Mouse (Mus musculus) gastrocnemius, adult 2 months (tissue): Measurements from ENCODE around the gene Sars2. TPM values are rescaled to one million over a fixed set of nuclear protein-coding genes. Genes with fewer than 3 reads are reported as not detected.
A peak's percentile ranks its signal among the peaks of the same experiment; 100 is the strongest.

ENCODE experiments used
- DNase-seq: peaks from one replicate; pipeline ENCODE4 v3.0.0; 2022
- H3K27ac ChIP-seq: fragments of 200-600 bp; 2 replicates; pipeline ENCODE4 v1.8.1; 2022; ENCODE audit warnings: mild to moderate bottlenecking
- H3K4me3 ChIP-seq: fragments of 200-600 bp; 2 replicates; pipeline ENCODE4 v1.8.1; 2022; ENCODE audit warnings: mild to moderate bottlenecking, moderate library complexity
- CTCF ChIP-seq: fragments of 200-600 bp; IDR thresholded peaks from 2 replicates; pipeline ENCODE4 v1.8.1; 2022; ENCODE audit warnings: antibody characterized with exemption, mild to moderate bottlenecking, moderate library complexity
- intact Hi-C: fragments of 180-260 bp; cut with DNase I; formaldehyde crosslinking; loops from one replicate; pipeline ENCODE4 v1.15.1; 2025
- total RNA-seq, 2 experiments: library from RNA; stranded (reverse); gene quantifications; 2 replicates each; pipeline ENCODE4 v1.2.3; 2021

Gene Sars2
- total RNA-seq, 2 experiments from 2014 or later: 11.7 to 14.7 TPM

DNA sequence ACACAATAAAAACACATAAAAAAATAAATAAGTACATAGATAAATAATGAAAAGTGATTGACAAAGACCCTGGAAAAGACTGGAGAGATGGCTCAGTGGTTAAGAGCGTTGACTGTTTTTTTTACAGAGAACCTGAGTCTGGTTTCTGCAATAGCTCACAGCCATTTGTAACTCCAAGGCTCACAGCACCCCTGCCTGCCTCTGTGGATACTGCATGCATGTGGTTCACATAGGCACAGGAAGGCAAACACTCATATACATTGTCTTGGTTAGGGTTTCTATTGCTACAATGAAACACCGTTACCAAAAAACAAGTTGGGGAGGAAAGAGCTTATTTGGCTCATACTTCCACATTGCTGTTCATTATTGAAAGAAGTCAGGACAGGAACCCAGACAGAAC, 26.2 kb upstream of the Sars2 start:
- H3K4me3 ChIP-seq: no peak overlapping the region
- no peak for DNase-seq
- intact Hi-C loops: no loop called here
- 0 out of 2 replicates have a peak overlapping the region, but pooled peaks have one; percentile 91 for H3K27ac ChIP-seq
- TF ChIP-seq CTCF: no peak

DNA sequence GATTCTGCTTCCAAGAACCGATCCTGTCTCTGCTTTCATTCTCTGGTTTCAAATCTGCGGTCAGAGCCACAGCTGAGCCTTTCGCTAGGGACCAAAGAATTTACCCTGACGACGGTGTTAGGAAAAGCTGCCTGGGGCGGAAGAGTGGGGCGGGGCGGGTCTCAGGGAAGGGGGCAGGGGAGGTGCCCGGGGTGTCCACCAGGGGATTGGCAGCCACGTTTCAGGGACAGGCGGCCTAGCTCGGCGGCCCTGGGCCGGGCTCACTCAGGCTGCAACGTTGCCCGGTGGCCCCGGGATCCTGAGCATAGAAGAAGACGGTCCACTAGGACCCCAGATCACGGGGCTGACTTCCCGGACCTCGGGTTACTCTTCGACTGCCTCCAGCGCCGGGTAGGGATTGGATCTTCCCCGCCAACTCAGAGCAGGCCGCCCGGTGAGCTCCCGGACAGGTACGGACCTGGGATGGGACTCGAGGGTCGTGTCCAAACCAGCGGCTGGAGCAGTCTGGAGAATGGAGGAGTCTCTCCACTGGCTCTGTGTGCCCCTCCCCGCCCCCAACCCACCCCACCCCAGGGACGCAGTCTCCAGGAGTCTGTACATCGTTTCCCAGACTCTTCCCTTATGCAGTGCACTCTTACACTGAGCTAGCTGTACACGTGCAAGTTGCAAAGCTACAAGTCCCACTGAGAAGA, 25.1 kb upstream of the Sars2 start, which contains the start of gene Fbxo17:
Fbxo17 (plus strand) TSS at position 215 of the 692 bp plus-strand sequence.
- TF ChIP-seq CTCF: peak; percentile 56
- peak; percentile 87 for DNase-seq
- peak within 1 kb of the TSS; percentile 87 for H3K4me3 ChIP-seq
- intact Hi-C loops: no loop called here
- peak within 1 kb of the TSS; percentile 91 for H3K27ac ChIP-seq

DNA sequence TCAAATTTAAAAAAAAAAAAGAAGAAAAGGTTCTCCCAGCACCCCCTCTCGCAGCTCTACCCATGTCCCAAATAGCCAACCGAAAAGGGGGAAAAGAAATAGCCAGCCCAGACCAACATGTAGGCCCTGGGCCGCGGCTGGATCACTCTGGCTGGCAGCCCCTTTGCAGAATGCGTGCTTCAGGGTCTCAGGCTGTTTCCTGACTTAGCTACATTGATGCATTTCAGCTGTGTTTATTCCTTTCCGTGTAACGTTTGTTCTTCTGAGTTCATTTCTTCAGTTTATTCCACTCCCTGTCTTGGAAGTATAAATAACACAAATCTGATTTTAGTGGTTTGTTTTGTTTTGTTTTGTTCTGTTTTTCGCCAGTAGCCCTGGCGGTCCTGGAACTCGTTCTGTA, 24.1 kb upstream of the Sars2 start:
- DNase-seq: no peak
- TF ChIP-seq CTCF: no peak
- intact Hi-C loops: no loop called here
- peak overlapping the region; percentile 87 for H3K4me3 ChIP-seq
- H3K27ac ChIP-seq: peak overlapping the region; percentile 91; the same call in 1 of the 2 replicates

DNA sequence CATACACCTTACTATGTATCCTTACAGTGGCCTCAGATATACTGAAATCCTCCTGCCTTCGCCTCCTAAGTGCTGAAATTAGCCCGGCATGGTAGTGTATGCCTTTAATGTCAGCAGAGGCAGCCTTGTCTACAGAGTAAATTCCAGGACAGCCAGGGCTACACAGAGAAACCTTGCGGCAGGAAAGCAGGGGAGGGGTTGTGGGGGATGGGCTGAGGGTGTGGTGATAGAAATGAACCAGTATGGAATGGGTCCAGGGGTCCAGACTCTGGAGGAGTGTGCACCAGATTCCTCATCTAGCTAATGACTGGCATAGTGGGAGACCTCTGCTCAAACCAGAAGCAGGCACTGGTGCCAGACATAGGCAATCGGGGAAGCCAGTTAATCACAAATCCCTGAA, 22.6 kb upstream of the Sars2 start:
- Histone ChIP-seq H3K4me3 (no peak overlapping the region), H3K27ac (no peak overlapping the region)
- DNase-seq: no peak
- TF ChIP-seq CTCF: no peak
- intact Hi-C loops: no loop called here

DNA sequence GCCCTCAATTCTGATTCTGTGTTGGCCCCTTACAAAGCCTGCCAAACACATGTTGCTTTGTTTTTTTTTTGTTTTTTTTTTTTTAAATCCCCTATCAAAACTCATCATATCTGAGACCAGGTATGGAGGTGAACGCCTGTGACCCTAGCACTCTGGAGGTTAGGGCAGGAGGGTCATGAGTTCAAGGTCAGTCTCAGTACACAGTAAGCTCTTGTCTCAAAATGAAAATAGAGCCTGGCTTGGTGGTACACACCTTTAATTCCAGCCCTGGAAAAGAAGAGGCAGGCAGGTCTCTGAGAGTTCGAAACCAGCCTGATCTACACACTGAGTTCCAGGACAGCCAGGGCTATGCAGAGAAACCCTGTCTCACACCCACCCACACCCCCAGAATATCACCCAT, 22.1 kb upstream of the Sars2 start:
- DNase-seq: no peak
- intact Hi-C loops: loop anchor here (10.0 kb wide), 1 partner anchor 115 kb away; no protein-coding TSS in a partner anchor
- Histone ChIP-seq H3K4me3 (no peak overlapping the region), H3K27ac (no peak overlapping the region)
- no peak for TF ChIP-seq CTCF

DNA sequence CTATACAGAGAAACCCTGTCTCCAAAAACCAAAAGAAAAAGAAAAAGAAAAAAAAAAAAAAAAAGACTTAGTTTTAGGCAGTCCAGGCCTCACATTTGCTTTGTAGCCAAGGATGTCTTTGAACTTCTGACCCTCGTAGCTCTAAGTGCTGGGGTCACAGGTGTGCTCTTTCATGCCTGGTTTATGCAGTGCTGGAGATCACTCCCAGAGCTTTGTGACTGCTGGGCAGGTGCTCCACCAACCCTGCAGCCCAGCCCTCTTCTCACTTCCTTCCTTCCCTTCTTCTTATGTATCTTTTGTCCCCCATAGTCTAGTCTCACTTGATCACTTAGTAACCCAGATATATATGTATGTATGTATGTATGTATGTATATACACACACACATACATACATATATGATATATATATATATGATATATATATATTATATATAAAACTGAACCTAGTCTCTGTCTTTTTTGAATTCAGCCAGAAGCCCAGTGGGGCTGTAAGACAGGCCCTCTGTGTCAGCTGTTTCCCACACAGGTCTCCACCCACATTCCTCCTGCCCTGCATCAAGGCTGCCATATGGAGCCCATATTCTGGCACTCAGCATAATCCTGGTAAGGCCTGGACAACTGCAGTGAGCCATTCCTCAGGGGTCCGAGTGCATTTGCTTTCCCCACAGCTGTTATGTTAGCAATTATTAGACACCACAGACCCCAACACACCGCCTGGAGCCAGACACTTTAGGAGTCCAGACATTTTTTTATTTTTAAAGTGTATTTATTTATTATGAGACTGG, 20.8 kb upstream of the Sars2 start:
- Histone ChIP-seq H3K4me3 (no peak overlapping the region), H3K27ac (no peak overlapping the region)
- no peak for TF ChIP-seq CTCF
- intact Hi-C loops: loop anchor here (10.0 kb wide), 1 partner anchor 116 kb away; no protein-coding TSS in a partner anchor
- DNase-seq: no peak

DNA sequence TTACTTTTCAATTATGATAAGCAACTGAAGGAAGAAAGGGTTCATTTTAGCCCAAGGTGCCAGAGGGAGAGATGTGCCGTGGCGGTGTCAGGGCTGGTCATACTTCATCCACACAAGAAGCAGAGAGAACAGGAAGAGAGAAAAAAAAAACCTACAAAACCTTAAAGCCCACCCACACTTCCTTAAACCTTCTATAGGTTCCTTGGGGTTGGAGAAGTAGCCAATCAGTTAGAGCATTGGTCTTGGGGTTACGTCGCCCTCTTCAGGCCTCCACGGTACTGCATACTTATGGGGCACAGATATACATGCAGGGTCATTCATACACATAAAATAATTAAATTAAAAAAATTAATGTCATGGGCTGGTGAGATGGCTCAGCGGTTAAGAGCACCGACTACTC, 19.7 kb upstream of the Sars2 start:
- no peak; the same call in 1 of the 2 replicates for TF ChIP-seq CTCF
- Histone ChIP-seq H3K4me3 (no peak overlapping the region), H3K27ac (no peak overlapping the region)
- no peak for DNase-seq
- intact Hi-C loops: loop anchor here (10.0 kb wide), 1 partner anchor 117 kb away; no protein-coding TSS in a partner anchor

DNA sequence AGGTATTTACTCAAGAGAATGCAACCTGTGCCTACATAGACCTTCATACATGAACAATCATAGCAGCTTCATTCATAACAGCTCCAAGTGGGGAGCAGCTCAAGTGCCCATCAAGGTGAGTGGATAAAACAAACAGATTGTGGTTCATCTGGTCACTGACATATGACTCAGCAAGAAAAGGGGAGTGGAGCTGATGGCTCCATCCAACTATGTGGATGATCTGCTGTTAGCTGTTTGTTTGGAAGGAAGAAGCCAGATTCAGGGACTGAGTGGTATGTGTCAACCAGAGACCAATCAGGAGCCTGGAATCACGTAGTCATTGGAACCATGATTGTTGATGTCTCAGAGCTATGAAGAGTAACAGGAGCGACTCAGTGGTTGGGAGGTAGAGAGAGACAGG, 17.2 kb upstream of the Sars2 start:
- intact Hi-C loops: loop anchor here (5.0 to 10.0 kb wide), 2 partner anchors 120 to 277 kb away; no protein-coding TSS in a partner anchor
- no peak for DNase-seq
- Histone ChIP-seq H3K4me3 (no peak overlapping the region), H3K27ac (no peak overlapping the region)
- no peak for TF ChIP-seq CTCF

DNA sequence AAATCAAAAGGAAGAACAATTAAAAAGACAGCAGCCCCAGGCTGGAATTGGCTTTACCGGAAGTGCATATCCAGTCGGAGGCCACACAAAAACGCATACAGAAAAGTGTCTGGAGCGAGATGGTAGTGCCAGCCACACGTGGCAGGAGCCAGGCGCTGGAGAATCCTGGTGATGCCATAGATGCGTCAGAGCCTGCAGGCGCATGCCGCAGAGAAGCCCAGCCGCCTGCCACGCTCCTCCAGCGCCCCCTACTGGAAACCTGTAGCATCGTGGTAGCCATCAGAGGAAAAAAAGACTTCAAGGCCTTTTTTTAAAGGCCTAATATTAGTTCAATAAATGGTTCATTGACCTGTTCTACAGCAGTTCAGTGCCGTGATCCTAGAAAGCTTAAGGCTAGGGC, 15.2 kb upstream of the Sars2 start:
- peak; percentile 85 for DNase-seq
- intact Hi-C loops: loop anchor here (2.0 to 10.0 kb wide), 3 partner anchors 122 to 279 kb away; no protein-coding TSS in a partner anchor
- peak; percentile 99; the same call in 1 of the 2 replicates for TF ChIP-seq CTCF

DNA sequence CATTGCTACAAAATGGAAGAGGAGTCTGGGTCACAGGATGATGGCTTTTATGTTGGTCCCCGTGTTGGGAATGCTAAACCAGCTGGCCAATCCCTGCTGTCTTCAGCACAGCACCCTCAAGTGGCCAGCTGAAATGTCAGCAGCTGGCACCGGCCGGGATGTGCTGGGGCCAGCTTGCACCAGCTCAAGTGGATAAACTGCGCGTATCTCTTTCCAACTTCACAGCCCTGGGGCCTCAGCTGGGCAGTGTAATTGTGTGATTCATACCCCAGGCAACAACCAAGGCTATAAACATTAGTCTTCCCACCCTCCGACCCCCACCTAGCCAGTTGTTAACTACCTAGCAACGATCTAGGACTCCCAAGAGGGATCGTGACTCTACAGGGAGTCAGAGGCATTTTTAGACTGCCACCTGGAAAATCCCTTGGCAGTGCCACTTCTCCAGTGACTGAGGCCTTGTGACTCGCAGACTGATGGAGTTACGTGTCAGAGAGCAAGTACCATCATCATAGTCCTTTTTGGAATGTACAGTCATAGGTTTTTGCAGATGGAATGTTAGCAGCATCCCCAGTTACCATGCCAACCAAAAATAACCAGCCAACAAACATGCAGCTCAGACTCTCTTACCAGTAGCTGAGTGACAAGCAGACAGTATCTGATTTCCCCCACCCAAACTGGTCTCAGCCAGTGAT, 14.0 kb upstream of the Sars2 start:
- Histone ChIP-seq H3K4me3 (no peak overlapping the region), H3K27ac (peak overlapping the region; percentile 29; the same call in 1 of the 2 replicates)
- intact Hi-C loops: loop anchor here (2.0 to 10.0 kb wide), 3 partner anchors 123 to 280 kb away; no protein-coding TSS in a partner anchor
- TF ChIP-seq CTCF: peak; percentile 60
- DNase-seq: peak; percentile 73

More for the DNA sequence above, 15.2 kb upstream of the Sars2 start:
- H3K4me3 ChIP-seq: no peak overlapping the region
- H3K27ac ChIP-seq: peak overlapping the region; percentile 31; the same call in 1 of the 2 replicates

DNA sequence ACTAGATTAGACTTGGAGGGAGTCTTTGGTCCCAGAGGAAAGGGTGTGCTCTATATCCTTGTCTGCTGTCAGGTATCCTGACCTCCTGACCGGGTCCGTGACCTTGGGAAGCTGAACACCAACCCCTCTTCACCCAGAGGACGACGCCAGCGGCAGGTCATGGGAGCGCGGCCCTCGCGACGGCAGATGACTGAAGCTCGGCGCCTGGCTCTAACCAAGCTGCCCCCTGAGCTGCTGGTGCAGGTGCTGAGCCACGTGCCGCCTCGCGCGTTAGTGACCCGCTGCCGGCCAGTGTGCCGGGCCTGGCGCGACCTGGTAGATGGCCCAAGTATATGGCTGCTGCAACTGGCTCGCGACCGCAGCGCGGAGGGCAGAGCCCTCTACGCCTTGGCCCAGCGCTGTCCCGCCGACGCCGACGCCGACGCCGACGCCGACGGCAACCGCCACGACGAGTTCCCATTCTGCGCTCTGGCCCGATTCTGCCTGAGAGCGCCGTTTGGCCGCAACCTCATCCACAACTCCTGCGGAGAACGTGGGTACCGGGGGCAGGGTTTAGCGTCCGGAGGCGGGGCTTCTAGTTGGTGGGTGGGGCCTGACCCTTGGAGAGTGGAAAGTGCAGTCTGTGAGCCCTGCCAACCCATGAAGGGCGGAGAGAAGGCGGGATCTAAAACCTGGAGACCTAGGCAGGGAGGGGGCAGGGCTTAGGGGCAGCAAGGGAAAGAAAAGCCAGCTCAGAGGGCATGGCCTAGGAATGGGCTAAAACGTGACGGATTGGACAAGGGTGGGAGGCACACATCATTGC, 9.2 kb upstream of the Sars2 start:
- intact Hi-C loops: no loop called here
- Histone ChIP-seq H3K4me3 (peak overlapping the region; percentile 60), H3K27ac (no peak overlapping the region)
- DNase-seq: peak; percentile 64
- TF ChIP-seq CTCF: no peak
